In genomic region chr5:103647320-103647719, GRCm38 (mm10) we compare ENCODE assay signal across 27 mouse cellular contexts. TPM values are rescaled to one million over a fixed set of nuclear protein-coding genes. Genes with fewer than 3 reads are reported as not detected.
DNase-seq lines count a peak whose midpoint lies in the region; ATAC-seq lines count a peak whose summit lies in the region.
"Had no signal": no experiment of that assay in that cellular context is flagged by ENCODE, and none has a peak within 500 bp of the region (broad histone marks: within the 10 kb centered on the region; RNA-seq: fewer than 3 reads in every experiment).

No protein-coding gene starts in this region.

- H3K27me3 ChIP-seq in midbrain, embryonic 11.5 days (ENCODE audit: control insufficient read depth, insufficient read depth, low read length) = no peaks in the 10 kb centered on the region
- no peaks in the 10 kb centered on the region for H3K27me3 ChIP-seq in midbrain, embryonic 10.5 days (ENCODE audit: low read depth, poor library complexity, severe bottlenecking)
- H3K27me3 ChIP-seq: CH12.LX; embryonic facial prominence, embryonic 12.5 days; forebrain, embryonic 13.5 days; forebrain, embryonic 15.5 days; Patski had no signal

- DNase-seq in lung, adult 18-20 months = peak; percentile 56 to 72
- no peak for DNase-seq in lung, postnatal 10 days
- DNase-seq in lung, postnatal 25 days (ENCODE audit: low spot score) = peak; percentile 67
- no peak for DNase-seq in lung, postnatal 4 days
- peak; percentile 72 for DNase-seq in midbrain, embryonic 11.5 days (ENCODE audit: low spot score, missing footprints)
- DNase-seq in midbrain, embryonic 10.5 days (ENCODE audit: low spot score) = no peak
- DNase-seq: adrenal gland, adult 8-10 months; adrenal gland, postnatal 14 days; adrenal gland, postnatal 36 days; B cell, adult 2 months; cerebellum, adult 11-12 months; cerebellum, adult 2 months; cerebellum, adult 9-10 months; cerebellum, postnatal 10 days; cerebellum, postnatal 25 days had no signal

- no peak overlapping the region for H3K4me2 ChIP-seq in midbrain, embryonic 11.5 days
- H3K4me2 ChIP-seq: embryonic facial prominence, embryonic 12.5 days; forebrain, embryonic 13.5 days; forebrain, embryonic 15.5 days had no signal

- no peak overlapping the region for H3K4me3 ChIP-seq in midbrain, embryonic 11.5 days (ENCODE audit: low read depth, low read length)
- H3K4me3 ChIP-seq in midbrain, embryonic 10.5 days = no peak overlapping the region
- H3K4me3 ChIP-seq: embryonic facial prominence, embryonic 10.5 days; embryonic facial prominence, embryonic 12.5 days; forebrain, embryonic 13.5 days; forebrain, embryonic 15.5 days had no signal

- no peak overlapping the region for H3K9ac ChIP-seq in midbrain, embryonic 11.5 days (ENCODE audit: low read length)
- H3K9ac ChIP-seq: embryonic facial prominence, embryonic 12.5 days; forebrain, embryonic 13.5 days; forebrain, embryonic 15.5 days had no signal

- H3K36me3 ChIP-seq in midbrain, embryonic 11.5 days (ENCODE audit: control insufficient read depth, insufficient read depth, low read length) = no peaks in the 10 kb centered on the region
- H3K36me3 ChIP-seq in midbrain, embryonic 10.5 days = no peaks in the 10 kb centered on the region
- H3K36me3 ChIP-seq: embryonic facial prominence, embryonic 10.5 days; embryonic facial prominence, embryonic 12.5 days; forebrain, embryonic 15.5 days; G1E had no signal

- H3K27ac ChIP-seq in midbrain, embryonic 11.5 days (ENCODE audit: low read depth, low read length) = no peak overlapping the region
- H3K27ac ChIP-seq in midbrain, embryonic 10.5 days (replicated peaks) = no peak overlapping the region
- H3K27ac ChIP-seq: embryonic facial prominence, embryonic 10.5 days; embryonic facial prominence, embryonic 12.5 days; forebrain, embryonic 13.5 days; forebrain, embryonic 15.5 days had no signal

- H3K4me1 ChIP-seq in midbrain, embryonic 11.5 days (ENCODE audit: control insufficient read depth, insufficient read depth, low read length) = no peaks in the 10 kb centered on the region
- H3K4me1 ChIP-seq in midbrain, embryonic 10.5 days = no peaks in the 10 kb centered on the region
- H3K4me1 ChIP-seq: embryonic facial prominence, embryonic 12.5 days; forebrain, embryonic 13.5 days; forebrain, embryonic 15.5 days had no signal

- H3K9me3 ChIP-seq in midbrain, embryonic 11.5 days (ENCODE audit: control insufficient read depth, low read length) = no peaks in the 10 kb centered on the region
- H3K9me3 ChIP-seq in midbrain, embryonic 10.5 days (replicated peaks) = no peaks in the 10 kb centered on the region
- H3K9me3 ChIP-seq: embryonic facial prominence, embryonic 10.5 days; embryonic facial prominence, embryonic 12.5 days; forebrain, embryonic 13.5 days; forebrain, embryonic 15.5 days; G1E had no signal

- no peak for ATAC-seq in midbrain, embryonic 11.5 days (ENCODE audit: low FRiP score)
- ATAC-seq: activated CD4-positive, CD25-positive, alpha-beta regulatory T cell, adult 4 months; CD4-positive, CD25-positive, alpha-beta regulatory T cell, adult 4 months; forebrain, embryonic 13.5 days; forebrain, embryonic 15.5 days; Patski had no signal

- WGBS in midbrain, embryonic 11.5 days = 87% methylated on average over 3 of the region's 3 CpGs
- WGBS in midbrain, embryonic 10.5 days = 82% methylated on average over 3 of the region's 3 CpGs

RNA-seq across cellular contexts. Expression of gene 1700016H13Rik, which starts 8.5 kb away (rescaled TPM):
- polyA plus RNA-seq in midbrain, embryonic 11.5 days (2014; fragmentation: Nextera tagmentation; extraction: Ambion mirVana) = 0.25 TPM in 1 of 2 replicates, not detected in the other
- polyA plus RNA-seq in midbrain, embryonic 10.5 days (2016; fragmentation: Nextera tagmentation; extraction: Ambion mirVana) = 0.21 and 0.27 TPM in 2 replicates
- polyA plus RNA-seq: activated CD4-positive, CD25-positive, alpha-beta regulatory T cell, adult 4 months; CD4-positive, CD25-positive, alpha-beta regulatory T cell, adult 4 months; cerebellum, adult 2 months; cortical plate, adult 2 months; embryonic facial prominence, embryonic 14.5 days; G1E; Patski had no signal

RNA-seq across cellular contexts. Expression of gene Slc10a6, which starts 18.1 kb away (rescaled TPM):
- 0.08 and 0.10 TPM in 2 replicates for polyA plus RNA-seq in midbrain, embryonic 11.5 days (2014; fragmentation: Nextera tagmentation; extraction: Ambion mirVana)
- polyA plus RNA-seq in midbrain, embryonic 10.5 days (2016; fragmentation: Nextera tagmentation; extraction: Ambion mirVana) = 0.12 TPM in 1 of 2 replicates, not detected in the other
- polyA plus RNA-seq: activated CD4-positive, CD25-positive, alpha-beta regulatory T cell, adult 4 months; CD4-positive, CD25-positive, alpha-beta regulatory T cell, adult 4 months; cortical plate, adult 2 months; embryonic facial prominence, embryonic 10.5 days; forebrain, embryonic 11.5 days; forebrain, embryonic 13.5 days; forebrain, embryonic 15.5 days; G1E; Patski had no signal

RNA-seq across cellular contexts. Expression of gene Aff1, which starts 44.9 kb away (rescaled TPM):
- polyA plus RNA-seq in midbrain, embryonic 11.5 days (2014; fragmentation: Nextera tagmentation; extraction: Ambion mirVana) = 4.9 and 5.9 TPM in 2 replicates
- polyA plus RNA-seq in midbrain, embryonic 10.5 days (2016; fragmentation: Nextera tagmentation; extraction: Ambion mirVana) = 3.5 and 5.1 TPM in 2 replicates

Comparison
In these comparisons a context has a peak if more than half of its experiments do, and no peak if none do; other contexts are left out.
1. DNase-seq: peak in lung, adult 18-20 months (2 of 2), lung, postnatal 25 days (single experiment) and midbrain, embryonic 11.5 days (single experiment); none in lung, postnatal 10 days (single experiment), lung, postnatal 4 days (0 of 2) and midbrain, embryonic 10.5 days (single experiment).